Mouse (Mus musculus) limb, embryonic 15.5 days (tissue): ENCODE data around the gene Sirpa. TPM values are rescaled to one million over a fixed set of nuclear protein-coding genes. Genes with fewer than 3 reads are reported as not detected.

Experiments used
- ATAC-seq: fragments of 200-750 bp; cut with Nextera tagmentation; 2 replicates; pipeline ENCODE4 v1.8.0; 2017; ENCODE audit warnings: low read depth, moderate TSS enrichment; ENCODE audit not compliant: insufficient number of reproducible peaks, low FRiP score, low TSS enrichment
- H3K27ac ChIP-seq: fragments of 300-500 bp; sonication (generic); 2 replicates; pipeline ENCODE4 v1.5.1; 2015; ENCODE audit warnings: moderate library complexity, mild to moderate bottlenecking, inconsistent platforms
- H3K27me3 ChIP-seq: fragments of 300-500 bp; sonication (generic); 2 replicates; pipeline ENCODE4 v1.6.1; 2015; ENCODE audit warnings: inconsistent platforms
- H3K36me3 ChIP-seq: fragments of 300-500 bp; sonication (generic); 2 replicates; pipeline ENCODE4 v1.6.1; 2015; ENCODE audit warnings: inconsistent platforms
- H3K4me1 ChIP-seq: fragments of 300-500 bp; sonication (generic); 2 replicates; pipeline ENCODE4 v1.6.1; 2015; ENCODE audit warnings: inconsistent platforms
- H3K4me2 ChIP-seq: fragments of 300-500 bp; sonication (generic); 2 replicates; pipeline ENCODE4 v1.6.1; 2015; ENCODE audit warnings: mild to moderate bottlenecking, inconsistent platforms
- H3K4me3 ChIP-seq: fragments of 300-500 bp; sonication (generic); 2 replicates; pipeline ENCODE4 v1.5.1; 2015; ENCODE audit warnings: mild to moderate bottlenecking, inconsistent platforms
- H3K9ac ChIP-seq: fragments of 300-500 bp; sonication (generic); 2 replicates; pipeline ENCODE4 v1.6.1; 2015; ENCODE audit warnings: inconsistent platforms
- H3K9me3 ChIP-seq: fragments of 300-500 bp; sonication (generic); 2 replicates; pipeline ENCODE4 v1.6.1; 2016; ENCODE audit warnings: inconsistent platforms
- WGBS: fragments of 180-500 bp; shearing (Covaris S2); methylation state at CpG from one replicate; pipeline ENCODE4 v1.1.7; 2015; 5-methylcytosine and 5-hydroxymethylcytosine counted together
- polyA plus RNA-seq: library from polyadenylated mRNA; unstranded; fragments of >200 nt; fragmentation: Nextera tagmentation; extraction: Ambion mirVana; gene quantifications from 2 replicates; pipeline ENCODE4 v1.2.1, GENCODE M21; 2015

The Sirpa gene
- polyA plus RNA-seq, 1 experiment from 2014 or later, result 28.5 TPM

DNA sequence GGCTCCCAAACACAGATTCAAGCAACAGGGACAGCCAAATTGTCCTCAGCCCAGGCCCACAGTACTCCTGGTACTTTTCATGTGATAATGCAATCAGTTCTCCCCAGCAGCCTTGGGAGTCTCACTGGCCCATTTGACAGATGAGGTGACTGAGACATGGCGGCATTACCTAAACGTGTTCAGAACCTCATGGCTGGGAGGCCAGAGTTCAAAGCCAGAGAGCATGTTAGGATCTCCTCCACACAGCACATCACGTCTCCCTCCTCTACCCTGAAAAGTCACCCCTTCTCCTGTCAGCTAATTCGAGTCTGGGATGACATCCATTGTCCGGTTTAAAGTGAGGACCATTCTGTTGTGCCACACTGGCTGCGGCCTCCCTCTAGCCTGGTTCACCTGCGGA is 27.5 kb downstream of the Sirpa start:
- no peak overlapping the region for H3K9ac ChIP-seq
- no peak overlapping the region for H3K27ac ChIP-seq
- 82% methylated on average over 7 of the region's 7 CpGs for WGBS
- H3K36me3 ChIP-seq, result peaks cover 26% of the 10 kb centered on the region
- H3K4me3 ChIP-seq, result no peak overlapping the region
- no peak for ATAC-seq
- H3K4me1 ChIP-seq, result peaks cover 9% of the 10 kb centered on the region; the same call in 1 of the 2 replicates
- H3K4me2 ChIP-seq, result no peak overlapping the region
- no peaks in the 10 kb centered on the region for H3K27me3 ChIP-seq
- H3K9me3 ChIP-seq, result no peaks in the 10 kb centered on the region; the same call in 1 of the 2 replicates

DNA sequence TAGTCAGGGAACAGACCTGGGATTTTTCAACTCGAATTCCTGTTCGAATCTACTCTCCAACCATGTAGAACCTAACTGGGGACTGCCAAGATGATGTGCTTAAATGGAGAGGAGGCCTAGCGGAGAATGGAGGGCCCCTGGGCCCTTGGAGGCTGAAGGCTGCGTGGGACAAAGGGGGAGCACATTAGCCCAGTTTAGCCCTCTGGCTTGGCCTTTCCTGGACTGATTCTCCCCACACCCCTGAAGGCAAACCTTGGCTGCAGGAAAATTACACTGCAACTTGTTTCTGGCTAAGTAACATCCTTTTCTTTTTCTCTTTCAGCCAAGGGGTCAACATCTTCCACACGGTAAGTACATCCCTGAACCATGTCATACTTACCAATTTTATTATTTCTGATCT is 28.2 kb downstream of the Sirpa start:
- H3K4me2 ChIP-seq, result no peak overlapping the region
- no peaks in the 10 kb centered on the region for H3K9me3 ChIP-seq
- no peak overlapping the region for H3K27ac ChIP-seq
- WGBS, result 81% methylated on average over 5 of the region's 5 CpGs
- H3K27me3 ChIP-seq, result no peaks in the 10 kb centered on the region
- peaks cover 9% of the 10 kb centered on the region; the same call in 1 of the 2 replicates for H3K4me1 ChIP-seq
- peaks cover 19% of the 10 kb centered on the region for H3K36me3 ChIP-seq
- no peak overlapping the region for H3K9ac ChIP-seq
- no peak for ATAC-seq
- H3K4me3 ChIP-seq, result no peak overlapping the region

DNA sequence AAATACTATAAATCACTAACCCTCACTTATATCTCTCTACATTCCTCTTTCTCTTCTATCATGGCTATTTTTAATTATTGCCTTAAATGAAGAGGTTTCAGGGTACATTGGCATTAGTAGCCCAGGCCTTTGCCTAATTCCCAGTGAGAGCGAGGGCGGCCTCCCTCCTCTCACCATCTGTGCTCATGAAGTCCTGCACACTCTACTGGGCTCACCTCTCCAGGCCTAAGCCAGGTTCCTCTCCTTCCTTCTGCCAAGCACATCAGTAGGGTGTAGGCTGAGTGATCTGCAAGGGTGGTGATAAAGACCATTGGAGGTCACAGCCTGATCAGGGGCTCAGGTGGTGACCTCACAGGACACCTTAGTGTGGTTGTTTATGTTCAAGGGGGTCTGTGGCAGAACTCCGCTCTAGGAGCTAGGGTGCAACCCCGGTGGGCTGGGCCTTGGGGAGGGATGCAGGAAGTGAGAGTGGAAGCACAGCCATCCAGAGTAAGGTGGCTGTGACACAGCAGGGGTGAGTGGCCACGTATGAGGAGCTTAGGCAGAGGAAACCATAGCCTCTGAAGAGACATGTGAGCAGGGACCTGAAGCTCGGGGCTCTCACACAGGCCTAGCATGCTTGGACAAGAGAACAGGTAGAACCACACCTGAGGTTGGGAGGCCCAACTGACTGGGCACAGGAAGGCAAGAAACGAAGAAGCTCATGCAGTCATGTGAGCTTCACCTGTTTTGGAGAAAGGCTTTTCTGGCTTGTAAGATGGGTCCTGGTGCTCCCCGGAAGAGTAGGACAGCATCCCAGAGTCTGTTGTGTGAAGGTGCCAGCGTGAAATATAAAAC is 29.2 kb downstream of the Sirpa start:
- Histone ChIP-seq H3K27me3 (no peaks in the 10 kb centered on the region), H3K9ac (no peak overlapping the region), H3K9me3 (no peaks in the 10 kb centered on the region), H3K4me2 (no peak overlapping the region), H3K27ac (no peak overlapping the region), H3K36me3 (peaks cover 12% of the 10 kb centered on the region; the same call in 1 of the 2 replicates), H3K4me1 (peaks cover 9% of the 10 kb centered on the region; the same call in 1 of the 2 replicates), H3K4me3 (no peak overlapping the region)
- no peak for ATAC-seq
- WGBS, result 82% methylated on average over 9 of the region's 9 CpGs

DNA sequence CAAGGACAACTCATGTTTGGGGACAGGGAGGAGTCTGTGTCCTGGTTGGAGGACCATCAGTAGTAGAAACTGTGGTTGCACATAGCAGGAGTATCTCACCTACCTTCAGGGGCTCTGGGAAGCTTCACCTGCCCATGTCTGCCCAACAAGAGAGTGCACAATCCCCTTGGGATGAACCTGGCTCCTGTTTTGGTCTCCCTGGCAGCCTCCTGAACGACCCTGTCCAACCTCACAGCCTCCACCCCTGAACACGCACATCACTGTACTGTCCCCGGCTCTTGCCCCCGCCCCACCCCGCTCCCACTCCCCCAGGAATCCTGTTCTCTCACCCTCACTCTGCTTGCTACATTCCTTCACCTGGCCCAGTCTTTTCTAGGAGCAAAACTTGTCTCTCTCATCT is 30.3 kb downstream of the Sirpa start:
- Histone ChIP-seq H3K36me3 (peaks cover 10% of the 10 kb centered on the region; the same call in 1 of the 2 replicates), H3K4me2 (no peak overlapping the region), H3K9ac (no peak overlapping the region), H3K27ac (no peak overlapping the region), H3K27me3 (no peaks in the 10 kb centered on the region), H3K4me1 (peaks cover 9% of the 10 kb centered on the region; the same call in 1 of the 2 replicates), H3K9me3 (no peaks in the 10 kb centered on the region), H3K4me3 (no peak overlapping the region)
- no peak for ATAC-seq
- WGBS, result 90% methylated on average over 5 of the region's 5 CpGs

DNA sequence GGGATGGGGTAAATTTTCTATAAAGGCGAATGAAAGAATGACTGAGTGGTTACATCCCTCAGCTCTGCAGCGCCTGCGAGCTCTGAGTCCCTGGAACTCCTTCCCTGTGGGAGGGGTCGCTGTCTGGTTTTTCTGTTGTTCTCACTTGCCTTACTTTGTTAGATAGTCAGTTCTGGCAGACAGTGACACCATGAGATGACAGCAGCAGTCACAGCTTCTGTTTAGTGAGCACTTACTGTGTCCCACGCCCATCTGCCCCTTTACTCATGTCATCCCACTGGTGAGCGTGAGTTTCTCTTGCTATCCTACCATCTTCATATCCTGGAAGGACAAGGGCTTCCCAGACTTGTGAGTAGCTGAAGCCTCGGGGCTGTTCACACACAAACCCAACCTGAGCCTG is 31.1 kb downstream of the Sirpa start:
- ATAC-seq, result no peak
- H3K4me2 ChIP-seq, result no peak overlapping the region
- H3K9me3 ChIP-seq, result no peaks in the 10 kb centered on the region
- no peak overlapping the region for H3K27ac ChIP-seq
- WGBS, result 82% methylated on average over 7 of the region's 7 CpGs
- H3K36me3 ChIP-seq, result peaks cover 7% of the 10 kb centered on the region; the same call in 1 of the 2 replicates
- H3K4me1 ChIP-seq, result peaks cover 9% of the 10 kb centered on the region; the same call in 1 of the 2 replicates
- no peaks in the 10 kb centered on the region for H3K27me3 ChIP-seq
- H3K9ac ChIP-seq, result no peak overlapping the region
- no peak overlapping the region for H3K4me3 ChIP-seq

DNA sequence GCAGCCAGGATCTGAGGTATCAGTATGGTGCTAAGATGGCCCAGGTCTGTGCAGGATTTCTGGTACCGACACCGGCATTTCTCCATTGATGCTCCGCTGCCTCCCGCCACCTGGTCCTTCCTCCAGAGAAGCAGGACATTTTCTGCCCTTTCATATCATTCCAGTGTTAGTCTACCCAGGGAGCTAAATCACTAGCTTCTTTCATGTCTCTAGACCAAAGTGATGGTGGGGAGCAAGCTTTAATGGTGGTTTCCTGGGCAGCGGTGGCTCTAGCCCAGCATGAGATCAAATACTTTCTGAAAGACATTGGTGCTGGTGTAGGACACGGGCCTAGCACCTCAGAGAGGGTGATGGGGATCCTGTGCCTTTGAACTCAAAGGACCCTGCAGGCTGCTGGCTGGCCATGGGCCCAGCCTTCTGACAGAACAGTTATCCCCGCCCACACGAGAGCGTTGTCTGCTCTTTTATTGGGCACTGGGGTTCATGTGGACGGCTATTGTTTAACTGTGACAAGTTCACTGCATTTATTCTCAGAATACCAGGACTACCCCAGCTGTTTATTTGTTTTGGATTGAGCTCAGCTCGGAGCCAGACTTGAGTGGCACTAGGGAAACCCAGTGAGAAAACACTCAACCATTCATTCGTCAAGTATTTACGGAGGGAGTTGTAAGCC is 31.7 kb downstream of the Sirpa start:
- H3K9ac ChIP-seq, result no peak overlapping the region
- no peaks in the 10 kb centered on the region for H3K27me3 ChIP-seq
- peaks cover 9% of the 10 kb centered on the region; the same call in 1 of the 2 replicates for H3K4me1 ChIP-seq
- no peaks in the 10 kb centered on the region for H3K9me3 ChIP-seq
- no peak overlapping the region for H3K4me3 ChIP-seq
- 47% methylated on average over 13 of the region's 13 CpGs for WGBS
- H3K36me3 ChIP-seq, result peaks cover 7% of the 10 kb centered on the region; the same call in 1 of the 2 replicates
- no peak overlapping the region for H3K4me2 ChIP-seq
- ATAC-seq, result no peak
- H3K27ac ChIP-seq, result no peak overlapping the region; the same call in 1 of the 2 replicates

DNA sequence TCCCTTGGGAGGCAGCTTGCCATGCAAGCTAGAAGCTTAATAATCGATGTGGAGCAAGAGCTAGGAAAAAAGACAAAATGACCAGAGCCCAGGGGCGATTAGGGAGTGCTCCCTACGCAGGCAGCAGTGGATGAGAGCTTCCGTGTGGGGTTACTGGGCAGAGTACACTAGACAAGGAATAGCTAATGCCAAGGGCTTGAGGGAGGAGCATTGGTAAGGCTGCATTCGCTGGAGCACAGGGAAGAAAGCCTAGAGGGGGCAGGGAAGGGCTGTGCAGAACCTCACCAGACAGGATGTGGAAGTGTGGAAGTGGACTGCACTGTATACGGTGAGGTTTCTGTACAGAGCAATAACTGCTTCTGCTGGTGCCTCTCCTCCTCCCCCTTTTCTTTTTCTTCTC is 32.3 kb downstream of the Sirpa start:
- ATAC-seq, result no peak
- Histone ChIP-seq H3K27me3 (no peaks in the 10 kb centered on the region), H3K9ac (no peak overlapping the region), H3K27ac (no peak overlapping the region; the same call in 1 of the 2 replicates), H3K4me3 (no peak overlapping the region), H3K4me1 (peaks cover 9% of the 10 kb centered on the region; the same call in 1 of the 2 replicates), H3K9me3 (no peaks in the 10 kb centered on the region), H3K4me2 (no peak overlapping the region), H3K36me3 (peaks cover 9% of the 10 kb centered on the region; the same call in 1 of the 2 replicates)
- WGBS, result 57% methylated on average over 6 of the region's 6 CpGs

DNA sequence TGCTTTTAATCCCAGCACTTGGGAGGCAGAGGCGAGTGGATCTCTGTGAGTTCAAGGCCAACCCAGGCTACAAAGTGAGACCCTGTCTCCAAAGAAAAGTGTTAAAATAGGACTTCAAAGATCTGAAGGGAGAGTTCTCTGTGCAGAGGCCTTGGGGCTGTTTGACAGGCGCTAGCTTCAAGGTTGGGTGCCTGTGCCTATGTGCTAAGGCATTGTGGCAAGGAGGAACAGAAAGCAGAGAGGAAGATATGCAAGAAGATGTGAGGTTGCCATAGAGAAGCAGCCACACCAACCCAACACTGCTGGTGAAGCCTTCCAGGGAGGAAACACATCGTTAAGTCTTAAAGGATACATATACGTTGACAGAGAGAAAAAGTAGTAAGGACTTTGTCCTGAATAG is 33.2 kb downstream of the Sirpa start:
- H3K9ac ChIP-seq, result no peak overlapping the region
- no peak overlapping the region for H3K4me3 ChIP-seq
- H3K36me3 ChIP-seq, result peaks cover 10% of the 10 kb centered on the region
- no peaks in the 10 kb centered on the region for H3K27me3 ChIP-seq
- no peaks in the 10 kb centered on the region for H3K9me3 ChIP-seq
- no peak overlapping the region for H3K4me2 ChIP-seq
- ATAC-seq, result no peak
- 80% methylated on average over 4 of the region's 4 CpGs for WGBS
- peaks cover 9% of the 10 kb centered on the region; the same call in 1 of the 2 replicates for H3K4me1 ChIP-seq
- no peak overlapping the region for H3K27ac ChIP-seq

DNA sequence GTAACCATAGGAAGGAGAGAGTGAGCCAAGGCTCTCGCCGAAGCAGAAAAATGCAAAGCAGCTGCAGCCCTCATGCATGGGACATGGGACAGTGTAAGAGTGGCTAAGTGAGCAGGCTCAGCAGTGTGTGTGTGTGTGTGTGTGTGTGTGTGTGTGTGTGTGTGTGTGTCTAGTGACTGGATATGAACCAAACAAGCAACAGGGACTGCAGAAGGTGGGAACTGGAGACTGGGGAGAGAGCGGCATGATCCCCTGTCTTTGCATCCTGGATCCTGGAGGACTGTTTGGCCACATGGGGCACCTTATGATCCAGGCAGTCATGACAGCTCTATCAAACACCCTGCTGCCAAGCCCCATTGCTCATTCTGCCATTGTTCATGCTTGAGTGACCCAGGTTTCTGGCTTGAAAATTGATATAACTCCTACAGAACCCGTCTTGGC is 34.0 kb downstream of the Sirpa start:
- Histone ChIP-seq H3K9me3 (no peaks in the 10 kb centered on the region), H3K4me1 (peaks cover 11% of the 10 kb centered on the region; the same call in 1 of the 2 replicates), H3K4me3 (no peak overlapping the region), H3K36me3 (peaks cover 15% of the 10 kb centered on the region), H3K4me2 (no peak overlapping the region), H3K27me3 (no peaks in the 10 kb centered on the region), H3K27ac (no peak overlapping the region), H3K9ac (no peak overlapping the region)
- whole genome bisulfite sequencing, result 76% methylated on average over 4 of the region's 4 CpGs
- ATAC-seq, result no peak

DNA sequence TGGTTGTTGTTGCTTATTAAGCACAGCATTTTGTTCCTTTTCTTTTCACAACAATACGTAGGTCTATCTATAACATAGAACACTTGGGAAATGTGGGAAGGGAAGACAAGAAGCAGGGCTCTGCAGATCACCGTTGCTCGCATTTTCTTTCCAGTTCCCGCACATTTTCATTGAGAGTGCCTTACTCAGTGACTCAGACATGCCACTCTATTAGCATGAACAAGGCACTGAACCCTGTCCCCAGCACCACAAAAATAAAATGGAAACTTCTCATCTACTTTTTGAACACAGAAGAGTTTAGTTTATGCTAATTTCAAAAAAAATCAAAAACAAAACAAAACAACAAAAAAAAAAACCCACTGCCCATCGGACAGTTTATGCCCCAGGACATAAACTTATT is 34.5 kb downstream of the Sirpa start:
- no peak for ATAC-seq
- Histone ChIP-seq H3K27me3 (no peaks in the 10 kb centered on the region), H3K36me3 (peaks cover 15% of the 10 kb centered on the region), H3K4me3 (no peak overlapping the region), H3K27ac (no peak overlapping the region), H3K9me3 (no peaks in the 10 kb centered on the region), H3K9ac (no peak overlapping the region), H3K4me2 (no peak overlapping the region), H3K4me1 (peaks cover 11% of the 10 kb centered on the region; the same call in 1 of the 2 replicates)
- WGBS, result 89% methylated on average over 5 of the region's 5 CpGs

DNA sequence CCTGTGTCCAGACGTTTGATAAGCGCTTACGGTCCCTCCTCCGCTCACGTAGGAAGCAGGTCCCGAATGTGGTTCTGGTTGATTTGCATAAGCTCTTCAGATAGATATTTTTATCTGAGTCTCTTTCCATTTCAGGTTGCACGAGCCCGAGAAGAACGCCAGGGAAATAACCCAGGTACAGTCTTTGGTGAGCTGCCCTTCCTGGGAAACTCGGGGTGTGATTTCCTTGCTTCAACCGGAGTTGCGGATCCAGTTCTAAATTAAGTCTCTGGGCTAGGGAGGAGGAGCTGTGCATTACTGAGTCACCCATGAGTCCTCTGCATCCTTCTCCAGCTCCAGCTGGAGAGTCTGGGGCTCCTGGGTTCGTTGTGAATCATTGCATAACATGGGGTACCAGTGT is 35.2 kb downstream of the Sirpa start:
- H3K27me3 ChIP-seq, result no peaks in the 10 kb centered on the region
- peaks cover 12% of the 10 kb centered on the region; the same call in 1 of the 2 replicates for H3K4me1 ChIP-seq
- no peak overlapping the region for H3K4me3 ChIP-seq
- H3K9ac ChIP-seq, result no peak overlapping the region
- H3K4me2 ChIP-seq, result no peak overlapping the region
- peaks cover 15% of the 10 kb centered on the region for H3K36me3 ChIP-seq
- no peaks in the 10 kb centered on the region for H3K9me3 ChIP-seq
- ATAC-seq, result no peak
- H3K27ac ChIP-seq, result no peak overlapping the region
- 77% methylated on average over 13 of the region's 13 CpGs for WGBS
